Mouse (Mus musculus) limb, embryonic 14.5 days (tissue): ENCODE measurements around the gene Gm5134. TPM values are rescaled to one million over a fixed set of nuclear protein-coding genes. Genes with fewer than 3 reads are reported as not detected.

ENCODE experiments used
- ATAC-seq: fragments of 200-750 bp; cut with Nextera tagmentation; 2 replicates; pipeline ENCODE4 v1.8.0; 2017; ENCODE audit warnings: low read depth, moderate number of reproducible peaks, moderate TSS enrichment; ENCODE audit not compliant: low FRiP score
- DNase-seq: peaks from one replicate; pipeline ENCODE4 v3.0.0-alpha.2; 2015; ENCODE audit warnings: low spot score
- H3K27ac ChIP-seq: fragments of 300-500 bp; sonication (generic); replicated peaks from 2 replicates; pipeline ENCODE4 v1.5.1; 2014; ENCODE audit warnings: low read depth, mild to moderate bottlenecking, low read length, moderate library complexity, mixed read lengths
- H3K27me3 ChIP-seq: fragments of 300-500 bp; sonication (generic); 2 replicates; pipeline ENCODE4 v1.6.1; 2014; ENCODE audit warnings: low read length, mixed read lengths; ENCODE audit not compliant: control insufficient read depth, insufficient read depth
- H3K36me3 ChIP-seq: fragments of 300-500 bp; sonication (generic); 2 replicates; pipeline ENCODE4 v1.6.1; 2014; ENCODE audit warnings: mild to moderate bottlenecking, low read length, moderate library complexity, mixed read lengths; ENCODE audit not compliant: control insufficient read depth, insufficient read depth
- H3K4me1 ChIP-seq: fragments of 300-500 bp; sonication (generic); 2 replicates; pipeline ENCODE4 v1.6.1; 2014; ENCODE audit warnings: antibody characterized with exemption, low read length, mixed read lengths; ENCODE audit not compliant: control insufficient read depth, insufficient read depth
- H3K4me2 ChIP-seq: fragments of 300-500 bp; sonication (generic); replicated peaks from 2 replicates; pipeline ENCODE4 v1.6.1; 2014; ENCODE audit warnings: low read depth, mild to moderate bottlenecking, low read length, moderate library complexity; ENCODE audit not compliant: severe bottlenecking
- H3K4me3 ChIP-seq: fragments of 300-500 bp; sonication (generic); replicated peaks from 2 replicates; pipeline ENCODE4 v1.5.1; 2014; ENCODE audit warnings: low read length
- H3K9ac ChIP-seq: fragments of 300-500 bp; sonication (generic); 2 replicates; pipeline ENCODE4 v1.6.1; 2014; ENCODE audit warnings: mild to moderate bottlenecking, low read depth, low read length, moderate library complexity; ENCODE audit not compliant: severe bottlenecking
- H3K9me3 ChIP-seq: fragments of 300-500 bp; sonication (generic); 2 replicates; pipeline ENCODE4 v1.6.1; 2016; ENCODE audit warnings: low read length; ENCODE audit not compliant: control insufficient read depth
- POLR2A ChIP-seq: fragments of 200-500 bp; IDR thresholded peaks from 2 replicates; pipeline ENCODE4 v1.8.0; 2012; ENCODE audit warnings: inconsistent platforms, mild to moderate bottlenecking, moderate library complexity, borderline replicate concordance; ENCODE audit not compliant: insufficient read depth, insufficient read length; ENCODE audit errors: extremely low read depth
- WGBS: fragments of 180-500 bp; shearing (Covaris S2); extraction: QIAGEN DNeasy Blood & Tissue Kit; methylation state at CpG from one replicate; pipeline ENCODE4 v1.1.7; 2014; 5-methylcytosine and 5-hydroxymethylcytosine counted together
- polyA plus RNA-seq, 2 experiments: library from polyadenylated mRNA; depleted of rRNA in 1 of 2; stranded (reverse) in 1 of 2; unstranded in 1 of 2; fragments of >200 nt; fragmentation: Nextera tagmentation in 1 of 2; extraction: Ambion mirVana in 1 of 2; gene quantifications; 2 replicates each; pipeline versions ENCODE4 v1.2.1 to v1.2.3; 2012 to 2014

Gm5134 gene
- polyA plus RNA-seq, 2 experiments = 0.04 to 0.10 TPM

- ATAC-seq = no peak
- Histone ChIP-seq H3K4me3 (no peak overlapping the region), H3K36me3 (no peaks in the 10 kb centered on the region), H3K4me2 (no peak overlapping the region), H3K27me3 (no peaks in the 10 kb centered on the region), H3K9ac (no peak overlapping the region), H3K27ac (no peak overlapping the region), H3K9me3 (no peaks in the 10 kb centered on the region), H3K4me1 (no peaks in the 10 kb centered on the region)
- TF ChIP-seq POLR2A = no peak
- 88% methylated on average over 11 of the region's 11 CpGs for WGBS
- DNase-seq = no peak
These were observed 41.1 kb downstream of the Gm5134 start for GRCm38 (mm10) chr10:75995463-75995862.

- Histone ChIP-seq H3K4me3 (no peak overlapping the region), H3K27ac (no peak overlapping the region), H3K9ac (no peak overlapping the region), H3K27me3 (no peaks in the 10 kb centered on the region), H3K9me3 (no peaks in the 10 kb centered on the region), H3K36me3 (no peaks in the 10 kb centered on the region), H3K4me2 (no peak overlapping the region), H3K4me1 (no peaks in the 10 kb centered on the region; the same call in 1 of the 2 replicates)
- DNase-seq (no peak), ATAC-seq (no peak)
- no peak for TF ChIP-seq POLR2A
- 31% methylated on average over 3 of the region's 3 CpGs for WGBS
These were observed 42.0 kb downstream of the Gm5134 start for GRCm38 (mm10) chr10:75996315-75996714.

GRCm38 (mm10) chr10:76001160-76001559 is 46.8 kb downstream of the Gm5134 start:
- H3K27me3 ChIP-seq = no peaks in the 10 kb centered on the region
- no peak overlapping the region for H3K9ac ChIP-seq
- ATAC-seq (no peak), DNase-seq (no peak)
- TF ChIP-seq POLR2A = no peak
- H3K27ac ChIP-seq = no peak overlapping the region
- H3K4me1 ChIP-seq = no peaks in the 10 kb centered on the region; the same call in 1 of the 2 replicates
- 24% methylated on average over 7 of the region's 7 CpGs for WGBS
- H3K36me3 ChIP-seq = no peaks in the 10 kb centered on the region
- no peak overlapping the region for H3K4me3 ChIP-seq
- H3K4me2 ChIP-seq = 0 out of 2 replicates have a peak overlapping the region, but pooled peaks have one; percentile 10
- no peaks in the 10 kb centered on the region for H3K9me3 ChIP-seq

- Histone ChIP-seq H3K4me3 (no peak overlapping the region), H3K9ac (no peak overlapping the region), H3K36me3 (no peaks in the 10 kb centered on the region), H3K4me2 (no peak overlapping the region), H3K4me1 (no peaks in the 10 kb centered on the region; the same call in 1 of the 2 replicates), H3K9me3 (no peaks in the 10 kb centered on the region), H3K27me3 (no peaks in the 10 kb centered on the region), H3K27ac (no peak overlapping the region)
- DNase-seq (no peak), ATAC-seq (no peak)
- WGBS = 31% methylated on average over 3 of the region's 3 CpGs
- no peak for TF ChIP-seq POLR2A
These were observed 47.8 kb downstream of the Gm5134 start for GRCm38 (mm10) chr10:76002101-76002521.

- no peak for DNase-seq
- Histone ChIP-seq H3K9ac (no peak overlapping the region), H3K9me3 (no peaks in the 10 kb centered on the region), H3K36me3 (no peaks in the 10 kb centered on the region), H3K4me2 (no peak overlapping the region), H3K4me3 (no peak overlapping the region), H3K27me3 (no peaks in the 10 kb centered on the region), H3K4me1 (no peaks in the 10 kb centered on the region; the same call in 1 of the 2 replicates), H3K27ac (no peak overlapping the region)
- WGBS = 59% methylated on average over 2 of the region's 2 CpGs
- no peak for TF ChIP-seq POLR2A
- no peak for ATAC-seq
These were observed 48.3 kb downstream of the Gm5134 start for GRCm38 (mm10) chr10:76002615-76003014.

- no peak for TF ChIP-seq POLR2A
- Histone ChIP-seq H3K4me3 (no peak overlapping the region), H3K36me3 (no peaks in the 10 kb centered on the region), H3K9ac (no peak overlapping the region), H3K27me3 (no peaks in the 10 kb centered on the region), H3K27ac (no peak overlapping the region), H3K9me3 (no peaks in the 10 kb centered on the region), H3K4me1 (no peaks in the 10 kb centered on the region; the same call in 1 of the 2 replicates), H3K4me2 (no peak overlapping the region)
- no peak for ATAC-seq
- WGBS = 87% methylated on average over 2 of the region's 2 CpGs
- no peak for DNase-seq
These were observed 48.9 kb downstream of the Gm5134 start for GRCm38 (mm10) chr10:76003221-76003620.
